Mouse (Mus musculus) bone marrow, adult 2 months (tissue): ENCODE data around the gene Ptpn5.

Experiments used
- CTCF ChIP-seq: fragments of 200-500 bp; IDR thresholded peaks from 2 replicates; pipeline ENCODE4 v1.5.1; 2011; ENCODE audit warnings: low read length, control low read depth; ENCODE audit not compliant: control insufficient read depth, insufficient read depth
- POLR2A ChIP-seq: fragments of 200-500 bp; IDR thresholded peaks from 2 replicates; pipeline ENCODE4 v1.6.1; 2011; ENCODE audit warnings: low read depth, mild to moderate bottlenecking, control low read depth, low read length, borderline replicate concordance; ENCODE audit not compliant: control insufficient read depth

DNA sequence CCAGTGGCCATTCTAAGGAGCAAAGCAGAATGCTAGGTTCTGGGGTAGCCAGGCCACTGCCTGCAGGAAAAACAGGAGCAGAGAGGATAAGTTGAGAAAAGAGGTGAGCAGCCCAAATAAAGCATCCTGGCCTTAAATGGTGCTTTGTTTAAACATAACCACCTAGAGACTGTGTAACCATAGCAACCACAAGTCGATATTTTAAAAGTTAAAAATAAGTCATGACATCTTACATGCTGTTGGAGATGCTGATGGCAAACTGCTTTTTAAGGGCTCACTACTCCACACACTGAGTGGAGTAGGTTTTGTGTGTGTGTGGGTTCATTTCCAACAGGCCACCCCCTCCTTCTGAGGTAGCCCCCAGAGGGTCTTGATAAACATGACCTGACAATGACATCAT lies 48.4 kb downstream of the Ptpn5 start:
- TF ChIP-seq POLR2A (no peak), CTCF (no peak)
